Mouse (Mus musculus) MEL (cell line): ENCODE measurements around the gene Foxp2. TPM values are rescaled to one million over a fixed set of nuclear protein-coding genes. Genes with fewer than 3 reads are reported as not detected.

Experiments used
- DNase-seq: peaks from one replicate; pipeline ENCODE4 v3.0.0; 2011; ENCODE audit warnings: low read depth, low spot score
- H3K27ac ChIP-seq: 2 replicates; pipeline ENCODE4 v1.5.1; 2012; ENCODE audit warnings: low read depth, mild to moderate bottlenecking, control low read depth, low read length, moderate library complexity; ENCODE audit not compliant: control insufficient read depth
- H3K27me3 ChIP-seq, 2 experiments: fragments of 150-350 bp in 1 of 2; sonication (generic) in 1 of 2; 2 replicates each; pipeline ENCODE4 v1.6.1; 2012; ENCODE audit warnings: low read length in 2 of 2, mild to moderate bottlenecking in 2 of 2, improper control_type of control experiment in 1 of 2, moderate library complexity in 1 of 2; ENCODE audit not compliant: insufficient read depth in 2 of 2, control insufficient read depth in 1 of 2
- H3K36me3 ChIP-seq, 2 experiments: 2 replicates each; pipeline ENCODE4 v1.6.1; 2012 to 2014; ENCODE audit warnings: low read length in 2 of 2, improper control_type of control experiment in 1 of 2, inconsistent platforms in 1 of 2, mild to moderate bottlenecking in 1 of 2; ENCODE audit not compliant: insufficient read depth in 2 of 2, control insufficient read depth in 1 of 2
- H3K4me1 ChIP-seq, 2 experiments: fragments of 150-350 bp in 1 of 2; sonication (generic) in 1 of 2; 2 replicates each; pipeline ENCODE4 v1.6.1; 2012; ENCODE audit warnings: low read length in 2 of 2, improper control_type of control experiment in 1 of 2, mild to moderate bottlenecking in 1 of 2; ENCODE audit not compliant: insufficient read depth in 2 of 2, control insufficient read depth in 1 of 2
- H3K4me3 ChIP-seq, 2 experiments: fragments of 150-350 bp in 1 of 2; sonication (generic) in 1 of 2; 2 replicates each; pipeline ENCODE4 v1.5.1; 2012; ENCODE audit warnings: low read depth in 2 of 2, low read length in 2 of 2, mild to moderate bottlenecking in 2 of 2, moderate library complexity in 2 of 2, control low read depth in 1 of 2, improper control_type of control experiment in 1 of 2; ENCODE audit not compliant: control insufficient read depth in 1 of 2, insufficient read depth in 1 of 2
- H3K79me2 ChIP-seq: 2 replicates; pipeline ENCODE4 v1.6.1; 2012; ENCODE audit warnings: mild to moderate bottlenecking, low read length, moderate library complexity; ENCODE audit not compliant: control insufficient read depth, poor library complexity, insufficient read depth
- H3K9ac ChIP-seq: 2 replicates; pipeline ENCODE4 v1.6.1; 2012; ENCODE audit warnings: low read depth, mild to moderate bottlenecking, control low read depth, low read length, moderate library complexity; ENCODE audit not compliant: control insufficient read depth, poor library complexity, severe bottlenecking
- H3K9me3 ChIP-seq: fragments of 150-350 bp; sonication (generic); replicated peaks from 2 replicates; pipeline ENCODE4 v1.6.1; 2012; ENCODE audit warnings: mild to moderate bottlenecking, low read length, improper control_type of control experiment, moderate library complexity; ENCODE audit not compliant: insufficient read depth
- BHLHE40 ChIP-seq: IDR thresholded peaks from 2 replicates; pipeline ENCODE4 v1.6.1; 2012; ENCODE audit warnings: low read depth, mild to moderate bottlenecking, inconsistent platforms, low read length, improper control_type of control experiment, borderline replicate concordance
- CHD1 ChIP-seq: IDR thresholded peaks from 2 replicates; pipeline ENCODE4 v1.6.1; 2012; ENCODE audit warnings: low read depth, mild to moderate bottlenecking, inconsistent platforms, low read length, improper control_type of control experiment
- CHD2 ChIP-seq: IDR thresholded peaks from 2 replicates; pipeline ENCODE4 v1.6.1; 2011; ENCODE audit warnings: low read length, improper control_type of control experiment
- ETS1 ChIP-seq: IDR thresholded peaks from 2 replicates; pipeline ENCODE4 v1.6.1; 2012; ENCODE audit warnings: low read depth, mild to moderate bottlenecking, inconsistent platforms, low read length, improper control_type of control experiment, moderate library complexity
- GABPA ChIP-seq: IDR thresholded peaks from 2 replicates; pipeline ENCODE4 v1.6.1; 2012; ENCODE audit warnings: low read depth, mild to moderate bottlenecking, inconsistent platforms, low read length, improper control_type of control experiment, moderate library complexity
- GATA1 ChIP-seq: IDR thresholded peaks from 2 replicates; pipeline ENCODE4 v1.6.1; 2011; ENCODE audit warnings: low read depth, low read length, improper control_type of control experiment
- JUND ChIP-seq: IDR thresholded peaks from 2 replicates; pipeline ENCODE4 v1.6.1; 2011; ENCODE audit warnings: low read depth, mild to moderate bottlenecking, improper control_type of control experiment, low read length
- MAFK ChIP-seq: IDR thresholded peaks from 2 replicates; pipeline ENCODE4 v1.6.1; 2011; ENCODE audit warnings: low read depth, mild to moderate bottlenecking, low read length, improper control_type of control experiment, borderline replicate concordance
- MAX ChIP-seq: IDR thresholded peaks from 2 replicates; pipeline ENCODE4 v1.6.1; 2011; ENCODE audit warnings: low read length, improper control_type of control experiment
- MAZ ChIP-seq: IDR thresholded peaks from 2 replicates; pipeline ENCODE4 v1.6.1; 2012; ENCODE audit warnings: low read depth, mild to moderate bottlenecking, inconsistent platforms, low read length, improper control_type of control experiment
- NELFE ChIP-seq: IDR thresholded peaks from 2 replicates; pipeline ENCODE4 v1.6.1; 2011; ENCODE audit warnings: low read depth, low read length, improper control_type of control experiment
- NRF1 ChIP-seq: IDR thresholded peaks from 2 replicates; pipeline ENCODE4 v1.6.1; 2014; ENCODE audit warnings: low read depth, mild to moderate bottlenecking, inconsistent platforms, low read length, improper control_type of control experiment, moderate library complexity; ENCODE audit not compliant: poor library complexity, insufficient read depth, severe bottlenecking
- POLR2A ChIP-seq, 2 experiments: IDR thresholded peaks; 2 replicates each; pipeline ENCODE4 v1.6.1; 2011 to 2012; ENCODE audit warnings: low read length in 2 of 2, mild to moderate bottlenecking in 2 of 2, control low read depth in 1 of 2, improper control_type of control experiment in 1 of 2, low read depth in 1 of 2, moderate library complexity in 1 of 2; ENCODE audit not compliant: control insufficient read depth in 1 of 2, insufficient read depth in 1 of 2, poor library complexity in 1 of 2
- RCOR1 ChIP-seq: IDR thresholded peaks from 2 replicates; pipeline ENCODE4 v1.6.1; 2012; ENCODE audit warnings: low read depth, mild to moderate bottlenecking, inconsistent platforms, low read length, improper control_type of control experiment
- SIN3A ChIP-seq: IDR thresholded peaks from 2 replicates; pipeline ENCODE4 v1.6.1; 2012; ENCODE audit warnings: low read length, improper control_type of control experiment, inconsistent platforms
- TBP ChIP-seq: IDR thresholded peaks from 2 replicates; pipeline ENCODE4 v1.8.0; 2011; ENCODE audit warnings: low read depth, low read length, improper control_type of control experiment
- USF2 ChIP-seq, 2 experiments: IDR thresholded peaks; 2 replicates each; pipeline ENCODE4 v1.6.1; 2011 to 2012; ENCODE audit warnings: improper control_type of control experiment in 2 of 2, low read length in 2 of 2, borderline replicate concordance in 1 of 2, inconsistent platforms in 1 of 2, low read depth in 1 of 2, mild to moderate bottlenecking in 1 of 2; ENCODE audit not compliant: insufficient read depth in 1 of 2
- ZC3H11A ChIP-seq: IDR thresholded peaks from 2 replicates; pipeline ENCODE4 v1.6.1; 2012; ENCODE audit warnings: low read depth, mild to moderate bottlenecking, inconsistent platforms, low read length, improper control_type of control experiment
- ZMIZ1 ChIP-seq: IDR thresholded peaks from 2 replicates; pipeline ENCODE4 v1.6.1; 2012; ENCODE audit warnings: low read depth, mild to moderate bottlenecking, inconsistent platforms, low read length, improper control_type of control experiment, moderate library complexity
- ZNF384 ChIP-seq: IDR thresholded peaks from 2 replicates; pipeline ENCODE4 v1.6.1; 2012; ENCODE audit warnings: low read depth, mild to moderate bottlenecking, inconsistent platforms, low read length, improper control_type of control experiment
- polyA plus RNA-seq, 2 experiments: library from polyadenylated mRNA; stranded (reverse) in 1 of 2; unstranded in 1 of 2; fragments of >175 nt in 1 of 2; fragments of >200 nt in 1 of 2; gene quantifications; 2 replicates each; pipeline versions ENCODE4 v1.2.1 to v1.2.4; 2012; ENCODE audit warnings: low replicate concordance in 2 of 2, low read depth in 1 of 2; ENCODE audit not compliant: insufficient read length in 2 of 2, insufficient read depth in 1 of 2, missing spikeins in 1 of 2
- total RNA-seq: library from RNA; depleted of rRNA; stranded (reverse); fragments of 300-350 nt; gene quantifications from 2 replicates; pipeline ENCODE4 v1.2.3, GENCODE M21; 2012

Foxp2 gene
- total and polyA plus RNA-seq, 3 experiments, result not detected

DNA sequence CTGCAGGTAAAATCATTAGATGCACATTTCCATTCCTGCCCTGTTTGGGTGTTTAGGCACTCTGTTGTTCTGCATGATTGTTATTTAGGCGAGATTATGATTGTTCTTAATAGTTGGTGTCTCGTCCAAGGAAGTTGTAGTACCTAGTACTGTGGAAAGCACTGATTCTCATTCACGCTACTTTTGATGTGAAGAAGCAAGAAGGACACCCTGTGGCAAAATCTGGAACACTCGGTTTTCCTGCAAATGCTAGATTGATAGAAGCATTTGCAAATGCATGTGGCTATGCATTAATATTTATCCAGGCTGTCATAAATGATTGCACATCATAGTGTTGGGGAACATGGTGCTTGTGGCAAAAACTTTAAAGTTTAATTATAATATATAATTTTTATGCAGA lies 514.0 kb downstream of the Foxp2 start:
- Histone ChIP-seq H3K4me3 (no peak overlapping the region), H3K9me3 (no peaks in the 10 kb centered on the region), H3K27ac (no peak overlapping the region), H3K27me3 (no peaks in the 10 kb centered on the region), H3K36me3 (no peaks in the 10 kb centered on the region), H3K4me1 (no peaks in the 10 kb centered on the region), H3K79me2 (no peaks in the 10 kb centered on the region), H3K9ac (no peak overlapping the region)
- TF ChIP-seq JUND (no peak), POLR2A (IDR thresholded peaks at IDR 0.05; ENCODE audit: control insufficient read depth in 1 of 2, insufficient read depth in 1 of 2, low read depth in 1 of 2, low read length in 2 of 2, poor library complexity in 1 of 2) (no peak)
- no peak for DNase-seq

DNA sequence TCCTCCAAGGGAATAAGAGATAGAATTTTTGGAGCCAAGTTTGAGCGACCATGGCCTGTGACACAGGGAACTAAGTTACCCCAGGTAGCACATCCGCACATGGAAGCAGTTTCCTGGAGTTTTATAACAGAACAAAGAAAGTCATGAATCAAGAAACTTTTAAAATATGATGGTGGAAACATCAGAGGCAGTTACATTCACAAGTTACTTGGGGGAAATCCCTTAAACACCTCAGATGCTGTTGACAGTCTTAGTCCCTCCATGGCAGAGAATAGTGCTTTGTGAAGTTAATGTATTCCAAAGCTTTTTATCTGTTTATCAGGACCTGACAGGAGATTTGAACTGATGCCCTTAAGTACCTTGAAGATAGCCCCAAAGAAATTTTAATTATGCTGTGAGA lies 558.6 kb downstream of the Foxp2 start:
- Histone ChIP-seq H3K4me1 (no peaks in the 10 kb centered on the region), H3K79me2 (no peaks in the 10 kb centered on the region), H3K27me3 (no peaks in the 10 kb centered on the region), H3K27ac (no peak overlapping the region), H3K9ac (no peak overlapping the region), H3K9me3 (no peaks in the 10 kb centered on the region), H3K4me3 (no peak overlapping the region), H3K36me3 (no peaks in the 10 kb centered on the region)
- DNase-seq, result no peak
- TF ChIP-seq USF2 (IDR thresholded peaks at IDR 0.05; ENCODE audit: borderline replicate concordance in 1 of 2, insufficient read depth in 1 of 2, low read depth in 1 of 2, low read length in 2 of 2) (no peak), GABPA (no peak), ZMIZ1 (no peak), RCOR1 (no peak), ZNF384 (no peak), GATA1 (no peak), MAFK (no peak)

DNA sequence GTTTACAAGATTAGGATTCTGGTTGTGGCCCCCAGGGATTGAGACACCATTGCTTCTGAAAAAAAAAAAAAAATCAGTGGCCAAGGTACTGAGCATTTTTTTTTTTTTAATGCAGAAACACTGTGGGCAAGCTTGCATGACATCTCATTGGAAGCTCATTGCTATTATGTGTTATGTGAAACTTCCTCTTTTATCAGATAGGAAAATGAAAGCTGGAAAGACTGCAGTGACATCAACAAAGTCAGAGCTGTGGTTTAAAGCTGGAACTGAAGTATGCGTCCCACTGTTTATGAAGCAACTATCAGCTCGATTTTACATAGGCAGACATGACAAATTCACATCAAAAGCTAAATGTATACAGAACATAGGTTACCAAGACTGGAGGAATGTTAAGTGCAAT lies 562.2 kb downstream of the Foxp2 start:
- no peaks in the 10 kb centered on the region for H3K36me3 ChIP-seq
- TF ChIP-seq ZMIZ1 (no peak), GABPA (no peak)
- TF ChIP-seq, all 39 proteins: peak for 0
- Histone ChIP-seq H3K27me3 (no peaks in the 10 kb centered on the region), H3K27ac (no peak overlapping the region), H3K9me3 (no peaks in the 10 kb centered on the region), H3K9ac (no peak overlapping the region), H3K79me2 (no peaks in the 10 kb centered on the region), H3K4me3 (0 out of 4 replicates have a peak overlapping the region, but pooled peaks of 1 of the 2 experiments have one; percentile 19), H3K4me1 (no peaks in the 10 kb centered on the region)
- DNase-seq, result peak; percentile 8

DNA sequence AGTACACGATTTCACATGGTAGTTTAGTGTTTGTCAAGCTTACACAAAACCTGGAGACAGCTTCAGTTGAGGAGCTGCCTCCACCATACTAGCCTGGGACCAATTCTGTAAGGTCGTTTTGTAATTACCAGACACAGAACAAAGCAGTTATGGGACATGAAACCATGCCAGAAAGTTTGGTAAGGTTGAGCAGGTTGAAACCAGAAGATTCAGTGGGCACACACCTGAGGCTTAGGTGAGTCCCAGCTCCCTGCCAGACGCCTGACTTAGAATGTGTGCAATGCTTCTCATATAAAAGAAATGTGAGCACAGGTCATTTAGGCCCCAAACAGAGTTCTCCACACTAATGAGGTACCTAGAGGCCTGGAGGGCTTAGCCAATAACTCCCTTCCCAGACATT lies 564.3 kb downstream of the Foxp2 start:
- no peak overlapping the region for H3K9ac ChIP-seq
- H3K4me1 ChIP-seq, result no peaks in the 10 kb centered on the region
- H3K36me3 ChIP-seq, result no peaks in the 10 kb centered on the region
- H3K27me3 ChIP-seq, result no peaks in the 10 kb centered on the region
- no peaks in the 10 kb centered on the region for H3K9me3 ChIP-seq
- no peaks in the 10 kb centered on the region for H3K79me2 ChIP-seq
- no peak overlapping the region for H3K4me3 ChIP-seq
- no peak for DNase-seq
- no peak overlapping the region for H3K27ac ChIP-seq
- TF ChIP-seq ETS1 (no peak), ZC3H11A (no peak), RCOR1 (no peak), CHD1 (no peak), CHD2 (no peak), NRF1 (no peak), MAZ (no peak), NELFE (no peak), TBP (no peak), MAX (no peak), POLR2A (IDR thresholded peaks at IDR 0.05; ENCODE audit: control insufficient read depth in 1 of 2, insufficient read depth in 1 of 2, low read depth in 1 of 2, low read length in 2 of 2, poor library complexity in 1 of 2) (no peak), BHLHE40 (no peak), USF2 (IDR thresholded peaks at IDR 0.05; ENCODE audit: borderline replicate concordance in 1 of 2, insufficient read depth in 1 of 2, low read depth in 1 of 2, low read length in 2 of 2) (no peak), SIN3A (no peak), ZMIZ1 (no peak), ZNF384 (no peak)
